Mouse (Mus musculus) heart, embryonic 11.5 days (tissue): ENCODE measurements around the gene Idi2. TPM values are rescaled to one million over a fixed set of nuclear protein-coding genes. Genes with fewer than 3 reads are reported as not detected.
"Not testable (repeated sequence)": the region's sequence is repeated elsewhere in the genome, so short reads cannot be mapped to it uniquely, and the experiment has no call there.

ENCODE experiments used
- ATAC-seq: fragments of 200-750 bp; cut with Nextera tagmentation; replicated peaks from 2 replicates; pipeline ENCODE4 v1.8.0; 2017; ENCODE audit warnings: moderate library complexity; ENCODE audit not compliant: insufficient number of reproducible peaks, low FRiP score, low TSS enrichment
- H3K27ac ChIP-seq: fragments of 300-500 bp; sonication (generic); 2 replicates; pipeline ENCODE4 v1.5.1; 2014; ENCODE audit warnings: mild to moderate bottlenecking, low read depth, low read length
- H3K27me3 ChIP-seq: fragments of 300-500 bp; sonication (generic); 2 replicates; pipeline ENCODE4 v1.6.1; 2014; ENCODE audit warnings: mild to moderate bottlenecking, low read length, mixed read lengths; ENCODE audit not compliant: control insufficient read depth, insufficient read depth
- H3K36me3 ChIP-seq: fragments of 300-500 bp; sonication (generic); 2 replicates; pipeline ENCODE4 v1.6.1; 2014; ENCODE audit warnings: mild to moderate bottlenecking, low read length, moderate library complexity, mixed read lengths; ENCODE audit not compliant: control insufficient read depth, insufficient read depth
- H3K4me1 ChIP-seq: fragments of 300-500 bp; sonication (generic); 2 replicates; pipeline ENCODE4 v1.6.1; 2014; ENCODE audit warnings: low read length; ENCODE audit not compliant: control insufficient read depth, insufficient read depth
- H3K4me2 ChIP-seq: fragments of 300-500 bp; sonication (generic); 2 replicates; pipeline ENCODE4 v1.6.1; 2014; ENCODE audit warnings: mild to moderate bottlenecking, moderate library complexity
- H3K4me3 ChIP-seq: fragments of 300-500 bp; sonication (generic); 2 replicates; pipeline ENCODE4 v1.5.1; 2014; ENCODE audit warnings: low read depth, low read length
- H3K9ac ChIP-seq: fragments of 300-500 bp; sonication (generic); 2 replicates; pipeline ENCODE4 v1.6.1; 2014; ENCODE audit warnings: mild to moderate bottlenecking, low read depth, low read length, moderate library complexity
- H3K9me3 ChIP-seq: fragments of 300-500 bp; sonication (generic); replicated peaks from 2 replicates; pipeline ENCODE4 v1.6.1; 2016; ENCODE audit warnings: low read length; ENCODE audit not compliant: control insufficient read depth
- WGBS: fragments of 180-500 bp; shearing (Covaris S2); extraction: QIAGEN DNeasy Blood & Tissue Kit; methylation state at CpG from one replicate; pipeline ENCODE4 v1.1.7; 2014; ENCODE audit not compliant: insufficient replicate concordance; 5-methylcytosine and 5-hydroxymethylcytosine counted together
- polyA plus RNA-seq: library from polyadenylated mRNA; unstranded; fragments of >200 nt; fragmentation: Nextera tagmentation; extraction: Ambion mirVana; gene quantifications from 2 replicates; pipeline ENCODE4 v1.2.1, GENCODE M21; 2014

Gene Idi2
- polyA plus RNA-seq, 1 experiment from 2014 or later = 0.07 TPM

DNA sequence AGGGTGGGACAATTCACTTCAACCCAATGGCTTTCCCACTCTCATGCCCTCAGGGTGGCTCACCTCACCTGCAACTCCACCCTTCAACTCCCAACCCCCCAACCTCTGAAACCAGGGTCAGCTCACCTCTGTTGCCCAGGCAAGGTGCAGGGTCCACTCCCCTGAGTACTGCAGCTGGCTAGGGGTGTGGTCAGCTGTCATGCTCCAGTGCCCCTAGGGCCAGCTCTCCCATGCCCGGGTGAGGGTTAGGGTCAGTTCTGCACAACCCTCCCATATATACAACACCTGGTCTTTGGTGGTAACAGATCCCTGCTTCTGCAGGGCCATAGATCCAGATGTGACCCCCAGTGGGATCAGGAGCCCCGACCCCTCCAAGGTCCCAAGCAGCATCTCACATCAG is 2.5 kb downstream of the Idi2 start:
- H3K36me3 ChIP-seq, H3K9me3 ChIP-seq, H3K4me3 ChIP-seq, H3K27me3 ChIP-seq, ATAC-seq, H3K4me1 ChIP-seq, H3K9ac ChIP-seq, H3K4me2 ChIP-seq, H3K27ac ChIP-seq: not testable (repeated sequence)
- WGBS = 87% methylated on average over 2 of the region's 2 CpGs

DNA sequence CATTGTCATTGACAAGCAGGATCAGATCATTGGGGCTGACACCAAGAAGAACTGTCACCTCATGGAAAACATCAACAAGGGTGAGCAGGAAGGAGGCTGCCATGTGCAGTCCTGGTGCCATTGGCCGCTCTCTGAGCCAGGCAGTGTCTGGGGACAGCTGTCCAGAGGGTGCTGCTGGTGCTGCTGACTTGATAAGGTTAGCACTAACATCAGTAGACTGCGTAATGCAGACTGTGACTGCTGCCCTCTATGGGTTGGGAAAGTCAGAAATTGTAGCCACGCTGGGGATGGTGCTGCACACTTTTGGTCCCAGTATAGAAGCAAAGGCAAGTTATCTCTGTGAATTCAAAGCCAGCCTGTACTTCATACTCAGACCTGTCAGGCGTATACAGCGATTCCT is 4.2 kb downstream of the Idi2 start:
- ATAC-seq, H3K4me1 ChIP-seq, H3K27ac ChIP-seq, H3K9me3 ChIP-seq, H3K36me3 ChIP-seq, H3K4me2 ChIP-seq, H3K27me3 ChIP-seq, H3K4me3 ChIP-seq, H3K9ac ChIP-seq: not testable (repeated sequence)
- WGBS = no CpG with 5 or more reads among the region's 5 CpGs

DNA sequence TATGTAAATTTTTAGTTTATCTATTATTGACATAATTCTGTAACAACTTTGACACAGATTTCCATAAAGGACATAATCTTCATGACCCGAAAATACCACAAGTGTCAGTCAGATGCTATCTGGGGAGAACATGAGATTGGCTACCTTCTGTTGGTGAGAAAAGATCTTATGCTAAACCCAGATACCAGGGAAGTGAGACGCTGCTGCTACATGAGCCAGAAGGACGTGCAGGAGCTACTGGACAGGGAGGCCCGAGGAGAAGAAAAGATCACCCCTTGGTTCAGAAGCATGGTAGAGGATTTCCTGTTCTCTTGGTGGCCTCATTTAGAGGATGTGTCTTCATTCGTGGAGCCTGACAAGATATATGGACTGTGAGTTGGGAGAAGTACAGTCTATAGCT is 6.4 kb downstream of the Idi2 start:
- not testable (repeated sequence) for H3K4me3 ChIP-seq, H3K36me3 ChIP-seq, H3K9ac ChIP-seq, H3K4me1 ChIP-seq, H3K27me3 ChIP-seq, H3K4me2 ChIP-seq, H3K9me3 ChIP-seq, H3K27ac ChIP-seq, ATAC-seq
- WGBS = no CpG with 5 or more reads among the region's 5 CpGs

DNA sequence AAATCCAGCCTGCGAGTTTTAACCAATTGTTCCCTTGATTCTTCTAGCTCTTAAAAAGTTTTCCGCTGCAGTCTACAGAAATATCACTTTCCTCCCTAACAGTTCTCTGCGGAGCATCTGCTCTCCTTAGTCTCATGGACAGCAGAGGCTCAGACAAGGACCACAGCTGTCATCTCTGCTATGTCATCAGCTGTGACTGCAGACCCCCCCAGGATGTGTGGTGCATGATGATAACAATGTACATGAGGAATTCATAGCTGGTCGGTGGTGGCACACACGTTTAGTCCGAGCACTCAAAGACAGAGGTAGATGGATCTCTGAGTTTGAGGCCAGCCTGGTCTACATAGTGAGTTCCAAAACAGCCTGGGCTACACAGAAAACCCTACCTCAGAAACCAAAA is 6.9 kb downstream of the Idi2 start:
- H3K36me3 ChIP-seq, ATAC-seq, H3K9ac ChIP-seq, H3K9me3 ChIP-seq, H3K27me3 ChIP-seq, H3K27ac ChIP-seq, H3K4me2 ChIP-seq, H3K4me3 ChIP-seq, H3K4me1 ChIP-seq: not testable (repeated sequence)
- 72% methylated on average over 4 of the region's 6 CpGs for WGBS

DNA sequence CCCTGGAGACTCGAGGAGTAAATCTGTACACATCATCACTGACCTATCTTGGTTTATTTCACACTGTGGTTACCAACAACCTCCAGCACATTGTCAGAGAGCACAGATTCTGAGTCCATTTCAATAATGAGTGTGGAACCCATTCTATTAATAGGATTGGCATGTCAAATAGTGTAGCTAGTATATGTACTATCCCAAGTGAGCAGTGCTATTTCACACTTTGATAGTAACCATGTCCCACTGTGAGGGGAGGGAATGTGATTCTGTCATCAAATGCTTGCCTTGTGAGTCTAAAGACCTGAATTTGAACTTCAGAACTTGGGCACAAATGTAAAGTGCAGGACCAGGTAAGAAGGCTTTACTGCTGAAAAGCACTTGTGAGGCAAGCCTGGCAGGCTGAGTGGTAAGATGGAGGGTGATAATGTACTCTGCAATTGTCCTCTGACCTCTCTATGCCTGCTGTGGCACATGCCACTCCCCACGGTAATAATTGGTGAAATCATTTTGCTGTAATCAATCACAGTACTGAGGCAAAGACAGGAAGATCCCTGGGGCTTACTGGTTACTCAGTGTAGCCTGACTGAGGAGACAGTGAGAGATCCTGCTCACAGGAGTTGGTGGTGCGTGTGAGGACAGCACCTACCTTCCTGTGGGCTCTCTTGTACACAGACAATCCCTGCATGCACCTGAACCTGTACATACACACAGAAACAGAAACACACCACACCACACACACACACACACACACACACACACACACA is 8.6 kb downstream of the Idi2 start:
- H3K9ac ChIP-seq, H3K9me3 ChIP-seq, ATAC-seq, H3K4me3 ChIP-seq, H3K27me3 ChIP-seq, H3K27ac ChIP-seq, H3K4me1 ChIP-seq, H3K4me2 ChIP-seq, H3K36me3 ChIP-seq: not testable (repeated sequence)
- WGBS = 62% methylated on average over 3 of the region's 3 CpGs

DNA sequence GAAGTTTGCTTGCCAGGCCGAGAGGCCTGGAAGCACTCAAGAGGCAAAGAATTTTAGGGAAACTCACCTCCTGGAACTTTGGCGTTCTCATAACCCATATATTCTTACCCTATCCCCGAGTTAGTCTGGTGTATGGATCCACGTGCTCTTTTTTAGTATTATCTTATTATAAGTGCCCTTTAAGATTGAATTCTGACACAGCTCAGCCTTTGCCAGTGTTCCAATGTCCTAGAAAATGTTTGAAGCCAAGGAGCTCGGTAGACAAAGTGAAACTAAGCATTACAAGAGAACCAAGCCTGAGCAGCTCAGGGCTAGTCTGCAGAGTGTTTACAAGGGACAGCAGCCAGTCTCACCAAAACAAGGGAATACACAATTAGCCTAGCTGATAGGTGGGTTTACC is 9.6 kb downstream of the Idi2 start:
- WGBS = 26% methylated on average over 5 of the region's 5 CpGs
- H3K4me2 ChIP-seq, H3K4me1 ChIP-seq, H3K36me3 ChIP-seq, ATAC-seq, H3K9ac ChIP-seq, H3K4me3 ChIP-seq, H3K27me3 ChIP-seq, H3K9me3 ChIP-seq, H3K27ac ChIP-seq: not testable (repeated sequence)

DNA sequence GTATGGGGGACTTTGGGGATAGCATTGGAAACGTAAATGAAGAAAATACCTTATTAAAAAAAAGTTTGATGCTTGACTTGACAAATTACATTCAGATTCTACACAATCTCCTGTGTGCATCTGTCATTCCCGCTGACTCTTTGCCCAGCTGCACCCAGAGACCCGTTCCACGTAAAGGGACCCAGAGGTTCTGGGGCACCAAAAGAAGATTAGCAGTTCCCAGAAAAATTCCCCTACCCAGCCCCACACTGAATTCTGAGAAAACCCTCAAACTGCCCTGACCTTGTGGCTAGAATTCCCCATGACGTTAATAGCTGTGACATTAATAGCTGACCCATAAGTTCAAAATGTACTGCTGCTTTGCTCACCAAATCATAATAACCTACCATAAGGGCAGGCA is 12.6 kb downstream of the Idi2 start:
- Histone ChIP-seq H3K27me3 (no peaks in the 10 kb centered on the region), H3K4me1 (no peaks in the 10 kb centered on the region), H3K4me3 (no peak overlapping the region), H3K36me3 (peaks cover 5% of the 10 kb centered on the region; the same call in 1 of the 2 replicates), H3K9ac (no peak overlapping the region), H3K9me3 (no peaks in the 10 kb centered on the region), H3K4me2 (no peak overlapping the region), H3K27ac (no peak overlapping the region)
- ATAC-seq = no peak
- 83% methylated on average over 5 of the region's 5 CpGs for whole genome bisulfite sequencing

DNA sequence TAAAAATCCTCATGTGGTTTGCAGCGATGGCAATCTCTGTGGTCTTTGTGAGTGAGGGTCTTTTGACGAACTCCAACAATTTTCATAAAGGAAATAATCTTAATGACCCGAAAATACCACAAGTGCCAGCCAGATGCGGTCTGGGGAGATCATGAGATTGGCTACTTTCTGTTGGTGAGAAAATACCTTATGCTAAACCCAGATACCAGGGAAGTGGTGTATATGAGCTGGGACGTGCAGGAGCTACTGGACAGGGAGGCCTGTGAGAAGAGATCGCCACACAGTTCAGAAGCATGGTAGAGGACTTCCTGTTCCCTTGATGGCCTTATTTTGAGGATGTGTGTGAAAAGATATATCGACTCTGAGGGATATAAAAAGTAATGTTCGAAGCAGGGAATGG is 15.1 kb downstream of the Idi2 start:
- 92% methylated on average over 8 of the region's 8 CpGs for WGBS
- ATAC-seq = no peak
- no peak overlapping the region for H3K4me3 ChIP-seq

DNA sequence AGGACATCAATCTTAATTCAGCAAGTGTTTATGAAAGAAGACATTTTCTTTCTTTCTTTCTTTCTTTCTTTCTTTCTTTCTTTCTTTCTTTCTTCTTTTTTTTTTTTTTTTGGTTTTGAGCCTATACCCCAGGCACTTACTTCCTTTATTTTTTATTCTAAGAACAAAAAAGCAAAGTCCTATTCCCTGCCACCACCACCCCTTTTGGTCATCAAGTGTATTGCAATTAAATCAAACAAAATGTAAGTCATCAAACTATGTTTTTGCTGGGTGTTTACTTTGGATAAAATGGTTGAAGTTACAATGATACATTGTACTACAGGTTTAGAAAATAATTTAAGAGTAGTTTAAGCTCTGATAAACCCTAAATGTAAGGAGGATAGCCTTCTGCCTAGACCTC is 19.7 kb downstream of the Idi2 start:
- Histone ChIP-seq H3K27ac (no peak overlapping the region), H3K4me2 (no peak overlapping the region), H3K4me3 (no peak overlapping the region), H3K9me3 (no peaks in the 10 kb centered on the region), H3K27me3 (no peaks in the 10 kb centered on the region), H3K9ac (no peak overlapping the region), H3K36me3 (peaks cover 34% of the 10 kb centered on the region), H3K4me1 (no peaks in the 10 kb centered on the region)
- no peak for ATAC-seq

More for the DNA sequence above, 15.1 kb downstream of the Idi2 start:
- Histone ChIP-seq H3K4me1 (no peaks in the 10 kb centered on the region), H3K9me3 (no peaks in the 10 kb centered on the region), H3K27ac (no peak overlapping the region), H3K4me2 (no peak overlapping the region), H3K36me3 (peaks cover 13% of the 10 kb centered on the region), H3K27me3 (no peaks in the 10 kb centered on the region), H3K9ac (no peak overlapping the region)
